Mouse (Mus musculus) intestine, embryonic 16.5 days (tissue): Measurements from ENCODE around the gene Lhx8. TPM values are rescaled to one million over a fixed set of nuclear protein-coding genes. Genes with fewer than 3 reads are reported as not detected.

Experiments
- ATAC-seq: fragments of 200-750 bp; cut with Nextera tagmentation; 2 replicates; pipeline ENCODE4 v1.8.0; 2017; ENCODE audit warnings: moderate TSS enrichment, moderate library complexity
- H3K27ac ChIP-seq: fragments of 300-500 bp; sonication (generic); 2 replicates; pipeline ENCODE4 v1.5.1; 2014; ENCODE audit warnings: mild to moderate bottlenecking, low read length
- H3K27me3 ChIP-seq: fragments of 300-500 bp; sonication (generic); replicated peaks from 2 replicates; pipeline ENCODE4 v1.6.1; 2014; ENCODE audit warnings: low read length, control low read depth, mixed read lengths; ENCODE audit not compliant: control insufficient read depth, insufficient read depth
- H3K36me3 ChIP-seq: fragments of 300-500 bp; sonication (generic); 2 replicates; pipeline ENCODE4 v1.6.1; 2014; ENCODE audit warnings: low read length, control low read depth; ENCODE audit not compliant: control insufficient read depth, insufficient read depth
- H3K4me1 ChIP-seq: fragments of 300-500 bp; sonication (generic); 2 replicates; pipeline ENCODE4 v1.6.1; 2014; ENCODE audit warnings: low read length, control low read depth, mixed read lengths; ENCODE audit not compliant: control insufficient read depth, insufficient read depth
- H3K4me2 ChIP-seq: fragments of 300-500 bp; sonication (generic); 2 replicates; pipeline ENCODE4 v1.6.1; 2014; ENCODE audit warnings: low read depth, low read length, control low read depth
- H3K4me3 ChIP-seq: fragments of 300-500 bp; sonication (generic); 2 replicates; pipeline ENCODE4 v1.5.1; 2014; ENCODE audit warnings: mild to moderate bottlenecking, low read length
- H3K9ac ChIP-seq: fragments of 300-500 bp; sonication (generic); 2 replicates; pipeline ENCODE4 v1.6.1; 2014; ENCODE audit warnings: low read depth, low read length
- H3K9me3 ChIP-seq: fragments of 300-500 bp; sonication (generic); 2 replicates; pipeline ENCODE4 v1.6.1; 2016; ENCODE audit warnings: low read length, control low read depth; ENCODE audit not compliant: control insufficient read depth
- WGBS: fragments of 180-500 bp; shearing (Covaris S2); extraction: QIAGEN DNeasy Blood & Tissue Kit; methylation state at CpG from one replicate; pipeline ENCODE4 v1.1.7; 2014; 5-methylcytosine and 5-hydroxymethylcytosine counted together
- polyA plus RNA-seq: library from polyadenylated mRNA; unstranded; fragments of >200 nt; fragmentation: Nextera tagmentation; extraction: Ambion mirVana; gene quantifications from 2 replicates; pipeline ENCODE4 v1.2.1, GENCODE M21; 2015

The Lhx8 gene
- polyA plus RNA-seq, 1 experiment from 2014 or later = not detected

DNA sequence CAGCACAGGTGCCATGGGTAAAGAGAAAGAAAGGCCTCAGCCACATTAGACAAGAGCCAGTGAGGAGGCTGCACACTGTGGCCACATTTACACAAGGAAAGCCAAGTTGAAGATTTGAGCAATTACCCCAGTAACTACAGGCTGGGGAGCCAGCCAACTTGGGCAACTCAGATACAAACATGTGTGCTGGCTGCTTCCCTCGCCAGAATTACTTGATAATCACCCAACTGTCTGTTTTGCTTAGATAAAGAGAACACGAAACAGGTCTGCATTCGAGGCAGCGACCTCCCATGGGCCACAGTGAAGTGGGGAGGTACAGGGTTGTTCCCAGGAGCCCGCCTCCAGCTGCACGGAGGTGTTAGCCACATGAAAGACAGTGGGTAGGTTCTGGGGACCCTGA is 33.0 kb downstream of the Lhx8 start:
- Histone ChIP-seq H3K27ac (no peak overlapping the region), H3K9me3 (no peaks in the 10 kb centered on the region), H3K27me3 (no peaks in the 10 kb centered on the region), H3K9ac (no peak overlapping the region), H3K4me1 (no peaks in the 10 kb centered on the region), H3K36me3 (no peaks in the 10 kb centered on the region), H3K4me2 (no peak overlapping the region), H3K4me3 (no peak overlapping the region)
- 47% methylated on average over 6 of the region's 6 CpGs for WGBS
- no peak for ATAC-seq

DNA sequence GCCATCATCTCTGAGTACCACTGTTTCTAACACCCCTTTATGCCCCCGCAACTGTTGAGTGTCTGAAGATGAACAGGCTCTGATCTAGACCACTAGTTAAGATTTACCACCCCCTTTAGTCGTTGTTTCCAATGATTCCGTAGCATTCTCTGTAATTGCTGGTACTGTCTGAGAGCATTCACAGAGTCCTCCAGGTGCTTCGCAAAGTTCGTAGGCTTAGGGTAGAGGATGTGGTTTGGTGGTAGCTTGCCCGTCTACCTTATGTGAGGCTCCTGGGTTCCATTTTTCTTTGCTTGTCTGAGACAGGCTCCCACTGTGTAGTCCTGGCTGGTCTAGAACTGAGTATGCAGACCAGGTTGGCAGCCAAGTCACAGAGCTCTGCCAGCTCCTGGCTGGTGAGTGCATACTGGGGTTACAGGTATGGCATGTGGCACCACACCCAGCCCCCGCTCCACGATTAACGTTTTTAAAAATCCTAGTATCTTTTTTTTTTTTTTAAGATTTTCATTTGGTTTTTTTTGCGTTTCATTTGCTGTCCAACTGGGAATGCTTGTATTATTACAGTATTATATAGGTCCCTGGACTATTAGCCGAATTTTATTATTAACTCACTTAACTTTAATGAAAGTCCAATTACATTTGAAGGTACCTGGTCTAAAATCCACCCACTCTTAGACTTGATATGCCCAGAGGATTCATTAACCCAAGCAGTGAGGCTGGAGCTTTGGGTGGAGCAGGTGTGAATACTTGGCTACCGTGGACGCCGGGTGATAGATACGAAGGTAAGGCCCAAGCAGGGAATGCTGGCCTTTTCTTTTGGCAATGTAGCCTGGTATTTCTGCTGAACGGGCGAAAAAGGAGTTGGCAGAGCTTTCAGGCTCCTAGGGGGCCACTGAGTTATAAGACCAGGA is 35.3 kb downstream of the Lhx8 start:
- no peaks in the 10 kb centered on the region for H3K27me3 ChIP-seq
- H3K9ac ChIP-seq = no peak overlapping the region
- no peak overlapping the region for H3K27ac ChIP-seq
- no peaks in the 10 kb centered on the region for H3K9me3 ChIP-seq
- no peaks in the 10 kb centered on the region for H3K36me3 ChIP-seq
- no peak overlapping the region for H3K4me2 ChIP-seq
- H3K4me3 ChIP-seq = no peak overlapping the region
- no peaks in the 10 kb centered on the region for H3K4me1 ChIP-seq
- WGBS = 91% methylated on average over 17 of the region's 17 CpGs
- ATAC-seq = no peak

DNA sequence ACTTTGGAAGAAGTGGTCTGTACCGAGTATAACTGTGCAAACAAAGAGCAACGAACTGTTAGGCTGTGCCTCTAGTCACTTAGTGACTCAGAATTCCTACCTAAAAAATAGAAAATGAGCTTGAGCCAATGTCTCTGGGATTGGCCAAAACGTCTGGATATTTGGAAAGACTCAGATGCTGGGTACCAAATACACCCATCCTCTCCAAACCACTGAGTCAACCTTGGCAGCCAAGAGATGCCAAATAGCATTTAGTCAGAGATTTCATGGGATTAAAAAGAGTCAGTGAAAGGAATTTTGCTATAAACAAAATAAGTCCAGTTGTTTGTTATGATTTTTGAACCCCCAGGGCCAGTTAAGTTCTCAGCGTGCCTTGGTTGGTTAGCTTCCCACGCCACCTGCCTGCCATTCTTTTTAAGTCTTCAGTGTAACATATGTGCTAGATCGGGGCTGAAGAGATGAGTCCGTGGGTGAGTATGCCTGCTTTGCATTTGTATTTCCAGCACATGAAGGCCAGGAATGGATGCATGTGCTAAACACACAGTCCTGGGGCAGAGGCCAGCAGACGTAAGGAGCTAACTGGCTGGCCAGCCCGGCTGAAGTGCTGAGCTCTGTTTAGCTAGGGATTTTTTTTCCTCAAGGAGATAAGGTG is 36.5 kb downstream of the Lhx8 start:
- ATAC-seq = no peak
- no peak overlapping the region for H3K4me3 ChIP-seq
- H3K36me3 ChIP-seq = no peaks in the 10 kb centered on the region
- H3K9ac ChIP-seq = no peak overlapping the region
- no peaks in the 10 kb centered on the region for H3K4me1 ChIP-seq
- no peak overlapping the region for H3K4me2 ChIP-seq
- H3K9me3 ChIP-seq = no peaks in the 10 kb centered on the region
- H3K27ac ChIP-seq = no peak overlapping the region
- H3K27me3 ChIP-seq = no peaks in the 10 kb centered on the region
- 63% methylated on average over 9 of the region's 9 CpGs for WGBS

DNA sequence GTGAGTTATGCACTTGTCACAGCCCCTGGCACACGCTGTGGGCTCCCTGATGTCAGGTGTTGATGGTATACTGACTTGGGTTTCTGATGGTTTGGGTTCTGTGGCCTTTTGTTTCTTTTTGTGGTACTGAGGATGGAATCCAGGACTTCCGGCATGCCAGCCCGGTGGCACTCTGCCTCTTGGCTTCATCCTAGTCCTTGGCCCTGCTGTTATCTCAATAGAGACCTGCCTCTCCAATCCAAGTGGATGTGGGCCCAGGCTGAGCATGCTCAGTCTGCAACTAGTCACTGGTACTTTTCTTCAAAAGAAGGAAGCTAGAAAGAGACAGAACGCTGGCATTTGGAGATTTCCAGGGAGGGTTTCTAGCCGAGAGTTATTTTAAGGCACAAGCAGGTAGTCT is 38.3 kb downstream of the Lhx8 start:
- H3K4me3 ChIP-seq = no peak overlapping the region
- no peak for ATAC-seq
- 73% methylated on average over 5 of the region's 5 CpGs for WGBS
- no peaks in the 10 kb centered on the region for H3K9me3 ChIP-seq
- no peaks in the 10 kb centered on the region for H3K4me1 ChIP-seq
- H3K4me2 ChIP-seq = no peak overlapping the region
- H3K27ac ChIP-seq = no peak overlapping the region
- H3K36me3 ChIP-seq = no peaks in the 10 kb centered on the region
- H3K9ac ChIP-seq = no peak overlapping the region
- H3K27me3 ChIP-seq = no peaks in the 10 kb centered on the region

DNA sequence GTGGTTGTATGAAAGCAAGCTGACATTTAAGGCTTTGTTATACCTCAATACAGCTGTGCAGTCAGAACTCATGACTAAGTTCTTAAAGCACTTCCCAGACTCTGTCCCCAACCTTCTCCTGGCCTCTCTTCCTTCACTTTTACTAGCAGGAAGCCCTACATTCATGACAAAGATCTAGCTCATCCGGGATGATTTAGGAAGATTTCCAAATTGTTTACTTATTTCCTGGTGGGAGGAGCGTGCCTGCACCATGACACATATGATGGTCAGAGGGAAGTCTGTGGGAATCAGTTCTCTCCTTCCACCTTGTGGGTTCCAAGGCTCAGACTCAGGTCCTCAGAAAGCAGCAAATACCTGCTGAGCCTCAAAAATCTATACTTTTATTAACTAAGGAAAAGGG is 40.1 kb downstream of the Lhx8 start:
- Histone ChIP-seq H3K4me2 (no peak overlapping the region), H3K9ac (no peak overlapping the region), H3K27me3 (no peaks in the 10 kb centered on the region), H3K9me3 (no peaks in the 10 kb centered on the region), H3K27ac (no peak overlapping the region), H3K36me3 (no peaks in the 10 kb centered on the region), H3K4me3 (no peak overlapping the region), H3K4me1 (no peaks in the 10 kb centered on the region)
- no peak for ATAC-seq
- WGBS = 37% methylated on average over 2 of the region's 2 CpGs

DNA sequence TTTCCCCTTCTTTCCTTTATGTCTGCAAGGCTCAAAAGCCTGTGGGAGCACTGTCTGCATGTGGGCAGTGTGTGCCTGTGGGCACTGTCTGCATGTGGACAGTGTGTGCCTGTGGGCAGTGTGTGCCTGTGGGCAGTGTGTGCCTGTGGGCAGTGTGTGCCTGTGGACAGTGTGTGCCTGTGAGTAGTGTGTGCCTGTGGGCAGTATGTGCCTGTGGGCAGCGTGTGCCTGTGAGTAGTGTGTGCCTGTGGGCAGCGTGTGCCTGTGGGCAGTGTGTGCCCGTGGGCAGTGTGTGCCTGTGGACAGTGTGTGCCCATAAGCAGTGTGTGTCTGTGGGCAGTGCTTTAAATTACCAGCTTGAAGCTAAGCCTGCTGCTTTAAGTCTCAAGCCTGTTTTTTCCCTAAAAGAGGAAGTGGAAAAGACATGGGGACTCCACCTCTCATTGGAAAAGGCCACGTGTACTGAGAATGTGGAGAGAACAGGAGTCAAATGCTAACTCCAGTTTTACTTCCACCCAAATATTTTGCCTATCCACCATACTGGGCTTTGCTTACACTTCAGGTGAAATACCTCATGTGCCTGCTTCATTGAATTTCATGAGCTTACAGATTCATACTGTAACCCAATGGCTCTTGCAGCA is 41.9 kb downstream of the Lhx8 start:
- H3K36me3 ChIP-seq = no peaks in the 10 kb centered on the region
- H3K9ac ChIP-seq = no peak overlapping the region
- no peak for ATAC-seq
- H3K4me1 ChIP-seq = no peaks in the 10 kb centered on the region
- H3K4me3 ChIP-seq = no peak overlapping the region
- 79% methylated on average over 4 of the region's 4 CpGs for WGBS
- no peaks in the 10 kb centered on the region for H3K27me3 ChIP-seq
- no peak overlapping the region for H3K4me2 ChIP-seq
- H3K27ac ChIP-seq = no peak overlapping the region
- H3K9me3 ChIP-seq = no peaks in the 10 kb centered on the region

DNA sequence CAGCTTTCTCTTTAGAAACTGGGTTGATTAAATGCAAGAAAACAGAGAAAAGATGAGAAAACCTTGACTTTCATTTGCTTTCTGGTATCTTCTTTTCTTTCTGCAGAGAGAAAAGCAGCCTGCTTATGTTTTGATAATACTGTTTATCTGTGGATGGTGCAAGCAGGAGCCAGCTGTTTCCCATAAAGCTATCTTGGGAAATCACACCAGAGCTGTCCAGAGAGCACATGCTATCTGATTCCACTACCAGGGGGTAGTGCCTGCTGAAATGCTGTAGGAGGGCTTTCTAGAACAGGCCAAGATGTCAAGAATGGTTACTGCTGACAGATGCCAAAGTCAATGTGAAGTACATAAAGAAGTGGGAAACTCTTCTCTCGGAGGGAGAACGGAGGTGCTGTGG is 43.2 kb downstream of the Lhx8 start:
- H3K4me1 ChIP-seq = no peaks in the 10 kb centered on the region
- no peak overlapping the region for H3K4me2 ChIP-seq
- no peak overlapping the region for H3K4me3 ChIP-seq
- H3K9ac ChIP-seq = no peak overlapping the region
- no peak overlapping the region for H3K27ac ChIP-seq
- no peaks in the 10 kb centered on the region for H3K9me3 ChIP-seq
- H3K36me3 ChIP-seq = no peaks in the 10 kb centered on the region
- no peak for ATAC-seq
- H3K27me3 ChIP-seq = no peaks in the 10 kb centered on the region
- WGBS = 57% methylated on average over 2 of the region's 2 CpGs

DNA sequence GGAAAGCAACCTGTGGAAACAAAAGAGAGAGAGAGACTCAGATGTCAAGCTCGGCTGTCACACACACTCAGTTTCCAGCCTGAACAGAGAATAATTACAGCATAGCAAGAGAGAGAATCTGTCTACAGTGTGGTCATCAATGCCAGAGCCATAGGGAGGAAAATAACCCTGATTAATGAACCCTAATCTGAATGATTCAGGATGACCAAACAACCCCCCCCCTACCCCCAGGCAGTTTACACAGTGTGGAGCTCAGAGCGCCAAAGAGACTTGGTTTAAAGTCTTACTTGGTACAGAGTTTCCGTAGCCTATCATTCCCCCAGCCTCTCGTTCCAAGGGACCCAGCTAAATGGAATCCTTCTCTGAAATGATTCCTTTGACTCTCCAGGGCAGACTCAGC is 45.1 kb downstream of the Lhx8 start:
- no peaks in the 10 kb centered on the region for H3K4me1 ChIP-seq
- H3K9me3 ChIP-seq = no peaks in the 10 kb centered on the region
- ATAC-seq = no peak
- 48% methylated on average over 4 of the region's 4 CpGs for WGBS
- no peaks in the 10 kb centered on the region for H3K27me3 ChIP-seq
- H3K4me2 ChIP-seq = no peak overlapping the region
- no peak overlapping the region for H3K4me3 ChIP-seq
- H3K36me3 ChIP-seq = no peaks in the 10 kb centered on the region
- H3K9ac ChIP-seq = no peak overlapping the region
- H3K27ac ChIP-seq = no peak overlapping the region

DNA sequence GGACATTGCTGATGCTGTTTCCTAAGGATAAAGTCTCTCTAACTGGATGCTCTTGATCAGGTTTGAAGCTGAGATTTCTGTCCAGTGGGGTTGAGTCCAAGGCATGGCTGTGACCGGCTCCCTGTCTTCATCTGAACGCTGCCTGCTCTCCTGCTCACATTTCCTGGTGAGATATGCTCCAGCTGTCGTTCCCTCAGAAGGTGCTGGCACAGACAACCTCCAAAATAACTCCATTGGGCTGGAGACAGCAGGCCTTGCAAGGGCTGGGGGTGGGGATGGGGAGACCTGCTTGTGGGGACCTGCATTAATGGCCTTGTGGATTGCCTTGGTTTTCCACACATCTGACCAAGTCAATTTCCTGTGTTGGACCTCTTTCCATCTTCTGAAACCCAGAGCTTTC is 46.2 kb downstream of the Lhx8 start:
- no peak for ATAC-seq
- Histone ChIP-seq H3K4me3 (no peak overlapping the region), H3K9me3 (no peaks in the 10 kb centered on the region), H3K4me1 (no peaks in the 10 kb centered on the region), H3K36me3 (no peaks in the 10 kb centered on the region), H3K4me2 (no peak overlapping the region), H3K27ac (no peak overlapping the region), H3K27me3 (no peaks in the 10 kb centered on the region), H3K9ac (no peak overlapping the region)
- 37% methylated on average over 3 of the region's 3 CpGs for WGBS
